9 mouse cellular contexts compared by ENCODE assay signal in genomic region chr12:11455549-11456194, GRCm38 (mm10). TPM values are rescaled to one million over a fixed set of nuclear protein-coding genes. Genes with fewer than 3 reads are reported as not detected.
DNase-seq lines count a peak whose midpoint lies in the region; TF ChIP-seq lines count a peak whose summit lies in the region.
"Had no signal": no experiment of that assay in that cellular context is flagged by ENCODE, and none has a peak within 500 bp of the region (broad histone marks: within the 10 kb centered on the region; RNA-seq: fewer than 3 reads in every experiment).

Gene Rad51ap2, plus strand, starts transcription at chr12:11456079.

- in situ Hi-C loops in ES-E14 (cut with MboI; ENCODE audit: low sequenced_read_pairs in 2 of 2, unreplicated experiment in 2 of 2) = no loop called here

- DNase-seq in ES-E14 (ENCODE audit: low read depth, low spot score) = peak; percentile 96
- peak; percentile 98 for DNase-seq in cerebellum, adult 8-10 months
- peak; percentile 89 for DNase-seq in forelimb bud, embryonic 11.5 days (ENCODE audit: low read depth, low spot score)
- peak; percentile 93 for DNase-seq in heart, postnatal 4 days
- peak; percentile 76 to 78 for DNase-seq in layer of hippocampus, adult 8-10 months (ENCODE audit: low spot score in 2 of 2)
- peak; percentile 64 for DNase-seq in lung, adult 2 months
- peak; percentile 88 for DNase-seq in ovary, adult 18-20 months (ENCODE audit: low spot score)
- peak; percentile 44 for DNase-seq in thymus, postnatal 14 days

- H3K9me3 ChIP-seq in ES-E14 (ENCODE audit: control insufficient read depth, insufficient read depth, low read depth, low read length) = no peaks in the 10 kb centered on the region

- WGBS in lung, adult 2 months = 2% methylated on average over 40 of the region's 40 CpGs

- H3K4me3 ChIP-seq in ES-E14 (ENCODE audit: insufficient read depth in 1 of 2, low read depth in 1 of 2, low read length in 2 of 2, poor library complexity in 1 of 2, severe bottlenecking in 1 of 2) = peak within 1 kb of the TSS; percentile 64 to 71
- peak within 1 kb of the TSS; percentile 6 for H3K4me3 ChIP-seq in lung, adult 2 months (replicated peaks; ENCODE audit: extremely low read depth, low read depth, low read length)

- no peaks in the 10 kb centered on the region for H3K36me3 ChIP-seq in ES-E14 (ENCODE audit: control insufficient read depth, insufficient read depth, low read length, poor library complexity, severe bottlenecking)
- H3K36me3 ChIP-seq: G1E had no signal

- no peak for TF ChIP-seq POLR2A in lung, adult 2 months (IDR thresholded peaks at IDR 0.05; ENCODE audit: borderline replicate concordance, extremely low read depth, low read depth, low read length)

- H3K27ac ChIP-seq in ES-E14 (ENCODE audit: insufficient read depth, low read depth, low read length, poor library complexity, severe bottlenecking) = no peak within 1 kb of the TSS

- peak within 1 kb of the TSS; percentile 58 for H3K9ac ChIP-seq in ES-E14 (ENCODE audit: insufficient read depth, low read depth, low read length, poor library complexity, severe bottlenecking)

- no peaks in the 10 kb centered on the region for H3K4me1 ChIP-seq in ES-E14 (ENCODE audit: control insufficient read depth in 2 of 2, insufficient read depth in 2 of 2, low read length in 2 of 2, poor library complexity in 1 of 2)
- no peaks in the 10 kb centered on the region for H3K4me1 ChIP-seq in lung, adult 2 months (ENCODE audit: control insufficient read depth, insufficient read depth, low read length)

- no peak for TF ChIP-seq CTCF in lung, adult 2 months (IDR thresholded peaks at IDR 0.05; ENCODE audit: insufficient read depth, low read length)

TF ChIP-seq in ES-E14, 5 proteins besides CTCF, POLR2A, EP300 and RAD21:
- TF ChIP-seq HCFC1 (IDR thresholded peaks at IDR 0.05; ENCODE audit: borderline replicate concordance, insufficient read depth, low read length) (no peak), ZNF384 (IDR thresholded peaks at IDR 0.05; ENCODE audit: low read depth, low read length) (peak; percentile 90)

RNA-seq across cellular contexts. Expression of gene Rad51ap2, which starts in this region (rescaled TPM):
- 0.18 and 0.21 TPM in 2 replicates for total RNA-seq in ES-E14 (2012; rRNA removed)
- total RNA-seq in heart, postnatal 4 days (2021) = not detected
- 1 to 10 TPM in 2 of 4 experiments, under 1 TPM in 2; 0.35 to 1.6 (median 1.2) TPM for total RNA-seq in layer of hippocampus, adult 8-10 months (2022)
- not detected in 2 replicates for polyA plus RNA-seq in lung, adult 2 months (2012; rRNA removed)
- polyA plus RNA-seq: G1E had no signal

Comparison
In these comparisons a context has a peak if more than half of its experiments do, and no peak if none do; other contexts are left out.
1. Peak in DNase-seq, H3K4me3 ChIP-seq and H3K9ac ChIP-seq in ES-E14; RNA of the gene not detected or under 1 TPM.
2. Peak in DNase-seq in heart, postnatal 4 days; RNA of the gene not detected or under 1 TPM.
3. Peak in DNase-seq and H3K4me3 ChIP-seq in lung, adult 2 months; RNA of the gene not detected or under 1 TPM.
4. DNase-seq: peak in every context shown above with its lines; median percentile 98 in cerebellum, adult 8-10 months; 96 in ES-E14; 93 in heart, postnatal 4 days; 89 in forelimb bud, embryonic 11.5 days; 88 in ovary, adult 18-20 months; 77 in layer of hippocampus, adult 8-10 months; 64 in lung, adult 2 months; 44 in thymus, postnatal 14 days.